Mouse (Mus musculus) forelimb bud, embryonic 11.5 days (tissue): ENCODE data around the gene Gm20708.

Experiments used
- DNase-seq: peaks from one replicate; pipeline ENCODE4 v3.0.0-alpha.2; 2012; ENCODE audit warnings: low read depth, low spot score

Gm20708 gene

GRCm38 (mm10) chr11:117809407-117810311 is at the start of gene Gm20708, which contains the start of gene Syngr2:
Gm20708 (plus strand) TSS chr11:117809668.
Syngr2 (plus strand) TSS chr11:117809668.
- DNase-seq = peak; percentile 63

- no peak for DNase-seq
Observed at GRCm38 (mm10) chr11:117760374-117761119, 48.9 kb upstream of the Gm20708 start.

- DNase-seq = no peak
Observed at GRCm38 (mm10) chr11:117761801-117762200, 47.7 kb upstream of the Gm20708 start.

GRCm38 (mm10) chr11:117762246-117762645 is 47.2 kb upstream of the Gm20708 start:
- no peak for DNase-seq

- no peak for DNase-seq
Observed at GRCm38 (mm10) chr11:117764319-117764718, 45.1 kb upstream of the Gm20708 start.

GRCm38 (mm10) chr11:117765361-117765760 is 44.1 kb upstream of the Gm20708 start:
- DNase-seq = no peak

- DNase-seq = no peak
Observed at GRCm38 (mm10) chr11:117766275-117766674, 43.2 kb upstream of the Gm20708 start.

GRCm38 (mm10) chr11:117768725-117769682 is 40.5 kb upstream of the Gm20708 start:
- no peak for DNase-seq

GRCm38 (mm10) chr11:117769683-117770047 is 39.8 kb upstream of the Gm20708 start:
- no peak for DNase-seq

GRCm38 (mm10) chr11:117770407-117770806 is 39.1 kb upstream of the Gm20708 start:
- no peak for DNase-seq

- DNase-seq = no peak
Observed at GRCm38 (mm10) chr11:117772352-117772751, 37.1 kb upstream of the Gm20708 start.

- no peak for DNase-seq
Observed at GRCm38 (mm10) chr11:117774925-117775324, 34.5 kb upstream of the Gm20708 start.

- DNase-seq = no peak
Observed at GRCm38 (mm10) chr11:117775540-117775939, 33.9 kb upstream of the Gm20708 start.

GRCm38 (mm10) chr11:117776085-117776792 is 33.2 kb upstream of the Gm20708 start:
- DNase-seq = no peak

- DNase-seq = no peak
Observed at GRCm38 (mm10) chr11:117777111-117777510, 32.4 kb upstream of the Gm20708 start.

GRCm38 (mm10) chr11:117778031-117778430 is 31.4 kb upstream of the Gm20708 start:
- no peak for DNase-seq

- DNase-seq = no peak
Observed at GRCm38 (mm10) chr11:117778851-117779433, 30.5 kb upstream of the Gm20708 start.

GRCm38 (mm10) chr11:117779434-117780198 is 29.9 kb upstream of the Gm20708 start:
- DNase-seq = peak; percentile 60

- DNase-seq = no peak
Observed at GRCm38 (mm10) chr11:117780199-117780515, 29.3 kb upstream of the Gm20708 start.
